Mouse (Mus musculus) cerebellum, adult 18-20 months (tissue): Measurements from ENCODE around the gene Prss23.

Source experiments
- DNase-seq, 2 experiments: peaks; one replicate each; pipeline ENCODE4 v3.0.0; 2021

Gene Prss23

DNA sequence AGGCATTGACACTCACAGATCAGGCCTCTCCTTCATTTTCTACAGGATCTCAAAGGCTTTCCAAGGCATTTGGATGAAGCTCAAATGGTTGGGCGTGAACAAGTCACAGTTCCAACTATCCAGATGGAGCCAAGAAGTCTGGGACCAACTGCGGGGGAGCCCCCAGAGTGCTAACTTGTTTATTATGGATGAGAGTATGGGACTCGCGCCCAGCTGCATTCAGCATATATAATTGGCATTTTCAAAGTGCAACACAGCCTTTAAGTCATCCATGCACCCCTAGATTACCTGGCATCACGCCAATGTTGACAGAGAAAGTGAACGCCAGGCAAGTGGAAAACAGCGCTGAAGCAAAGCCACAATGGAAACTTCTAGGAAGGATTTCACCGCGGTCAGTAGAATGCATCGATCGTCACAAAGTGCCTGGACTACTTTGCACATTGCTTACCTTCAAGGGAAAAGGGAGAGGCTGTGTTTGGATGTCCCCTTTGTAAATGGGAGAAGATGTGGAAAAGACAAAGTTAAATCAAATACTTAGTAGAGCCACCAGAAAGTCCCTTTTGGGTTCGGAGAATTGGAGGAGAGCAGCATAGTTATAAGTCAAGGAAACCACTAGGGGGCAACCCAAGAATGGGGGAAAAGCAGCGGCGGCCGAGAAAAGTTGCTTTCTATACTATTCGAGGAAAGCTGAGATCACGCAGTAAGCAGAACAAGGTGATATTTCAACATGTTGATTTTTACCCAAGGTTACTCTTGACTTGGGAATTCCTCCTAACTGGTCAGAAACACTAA lies 27.3 kb downstream of the Prss23 start:
- peak; percentile 63 to 70 for DNase-seq

DNA sequence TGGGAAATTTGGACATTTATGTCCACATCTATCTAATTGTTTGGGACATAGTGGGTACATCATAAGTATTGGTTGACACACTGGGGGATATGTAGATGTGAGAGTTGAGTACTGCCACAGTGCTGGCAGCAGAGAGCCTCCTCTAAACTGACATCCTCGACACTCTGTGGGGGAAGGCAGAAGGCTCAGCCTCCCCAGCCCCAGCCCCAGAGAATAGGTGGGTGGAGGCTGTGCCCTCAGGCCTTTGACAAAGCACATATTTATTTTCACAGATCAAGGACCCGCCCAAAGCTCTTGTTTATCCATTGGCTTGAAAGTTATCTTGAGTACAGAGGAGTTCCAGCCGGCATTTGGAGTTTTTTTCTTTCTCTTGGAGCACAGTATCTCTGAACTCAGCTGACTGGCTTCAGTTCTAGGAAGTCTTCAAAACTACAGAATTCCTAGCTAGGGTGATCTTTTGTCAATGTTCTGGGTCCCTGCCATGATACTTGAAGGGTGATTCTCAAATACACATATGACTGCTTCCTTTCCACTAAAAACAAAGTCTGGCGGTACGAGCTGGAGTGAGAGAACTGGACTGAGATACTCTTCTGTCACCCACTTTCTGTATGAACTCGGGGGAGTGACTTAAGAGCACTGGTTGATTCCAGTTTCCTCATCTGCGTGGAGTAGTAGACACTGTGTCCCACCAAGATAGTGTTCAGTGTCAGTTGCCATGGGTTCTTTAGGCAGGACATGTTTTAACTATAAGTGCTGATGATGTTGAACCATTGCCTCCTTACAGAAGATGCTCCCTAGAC lies 43.0 kb downstream of the Prss23 start:
- no peak for DNase-seq

DNA sequence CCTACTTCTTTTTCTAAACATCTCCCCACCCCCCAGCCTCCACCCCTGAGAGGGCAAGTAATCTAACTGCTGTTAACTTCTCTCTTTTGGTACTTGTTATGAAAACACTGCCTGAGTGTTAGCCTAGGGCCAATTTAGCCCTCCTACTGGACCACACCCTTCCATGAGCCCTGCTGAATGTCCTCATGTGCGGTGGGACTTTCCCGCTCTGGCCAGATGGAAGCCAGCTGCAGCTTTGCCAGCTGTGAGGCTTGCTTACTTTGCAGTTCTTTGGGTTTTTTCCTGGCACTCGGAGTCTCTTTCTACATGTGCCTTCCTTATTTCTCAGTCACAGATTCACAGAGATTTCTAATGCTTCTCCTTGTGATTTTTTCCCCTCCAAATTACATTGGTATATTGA lies 45.3 kb downstream of the Prss23 start:
- no peak for DNase-seq

DNA sequence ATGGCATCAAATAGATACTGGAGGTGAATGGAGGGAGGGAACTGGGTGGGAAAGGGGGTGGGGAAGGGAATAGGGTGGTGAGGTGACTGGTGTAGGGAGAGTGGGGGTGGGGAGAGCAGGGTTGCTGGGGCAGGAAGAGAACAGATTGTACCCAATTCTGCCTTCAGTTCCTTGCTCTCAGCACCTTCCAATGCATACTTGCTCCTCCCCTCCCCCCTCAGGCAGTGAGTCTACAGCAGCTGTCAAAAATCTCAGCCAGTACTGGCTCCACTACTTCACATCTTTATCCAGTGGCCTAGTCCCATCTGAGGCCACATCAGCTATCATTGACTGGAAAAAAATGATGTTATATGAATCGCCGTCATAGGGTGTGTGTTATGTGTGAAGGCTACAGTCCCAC lies 48.5 kb downstream of the Prss23 start:
- DNase-seq: no peak

DNA sequence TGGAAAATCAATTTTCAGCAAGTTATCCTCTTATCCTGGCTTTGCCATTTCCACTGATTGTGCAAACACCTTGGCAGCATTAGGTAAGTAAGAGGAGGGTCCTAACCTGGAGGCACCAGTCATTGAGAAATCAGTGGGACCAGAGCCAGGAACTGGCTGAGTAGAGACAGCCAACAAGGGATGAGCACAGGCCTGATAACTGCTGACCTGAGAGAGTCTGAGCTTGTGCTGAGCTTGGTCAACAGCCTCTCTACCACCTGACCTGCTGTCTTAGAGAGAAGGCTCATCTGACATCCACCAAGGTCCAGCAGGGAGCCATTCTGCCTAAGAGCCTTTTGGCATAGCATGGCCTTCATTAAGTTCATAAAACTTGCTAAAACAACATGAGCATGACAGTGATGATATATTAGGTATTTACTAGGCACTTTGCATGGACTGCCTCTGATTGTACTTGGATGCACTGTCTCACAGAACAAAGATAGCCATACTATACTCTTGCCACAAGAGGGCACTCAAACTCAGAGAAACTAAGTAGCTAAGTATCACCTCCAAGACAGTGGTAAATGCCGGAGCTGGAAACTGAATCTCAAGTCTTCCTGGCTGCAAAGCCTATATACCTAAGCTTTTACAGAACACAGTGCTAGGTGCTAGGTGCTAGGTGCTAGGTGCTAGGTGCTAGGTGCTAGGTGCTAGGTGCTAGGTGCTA lies 49.5 kb downstream of the Prss23 start:
- DNase-seq: peak; percentile 22 to 28

DNA sequence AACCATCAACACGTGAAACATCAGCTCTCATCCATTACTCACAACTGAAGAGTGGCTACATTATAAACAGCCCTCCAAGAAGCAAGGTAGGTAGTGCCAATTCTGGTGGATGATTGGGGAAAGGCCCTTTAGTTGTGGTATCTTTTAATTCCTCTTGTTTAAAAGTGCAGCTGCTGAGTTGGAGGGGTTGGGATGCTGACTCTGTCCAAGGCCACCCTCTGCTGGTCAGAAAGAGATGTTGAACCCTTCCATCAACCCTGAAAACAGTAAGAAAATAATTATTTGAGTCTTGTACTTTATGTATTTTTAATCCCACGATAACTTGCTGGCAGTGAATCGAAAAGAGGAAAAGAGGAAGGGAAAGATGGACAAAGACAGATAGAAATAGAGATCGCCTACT lies 53.5 kb downstream of the Prss23 start:
- DNase-seq: no peak

DNA sequence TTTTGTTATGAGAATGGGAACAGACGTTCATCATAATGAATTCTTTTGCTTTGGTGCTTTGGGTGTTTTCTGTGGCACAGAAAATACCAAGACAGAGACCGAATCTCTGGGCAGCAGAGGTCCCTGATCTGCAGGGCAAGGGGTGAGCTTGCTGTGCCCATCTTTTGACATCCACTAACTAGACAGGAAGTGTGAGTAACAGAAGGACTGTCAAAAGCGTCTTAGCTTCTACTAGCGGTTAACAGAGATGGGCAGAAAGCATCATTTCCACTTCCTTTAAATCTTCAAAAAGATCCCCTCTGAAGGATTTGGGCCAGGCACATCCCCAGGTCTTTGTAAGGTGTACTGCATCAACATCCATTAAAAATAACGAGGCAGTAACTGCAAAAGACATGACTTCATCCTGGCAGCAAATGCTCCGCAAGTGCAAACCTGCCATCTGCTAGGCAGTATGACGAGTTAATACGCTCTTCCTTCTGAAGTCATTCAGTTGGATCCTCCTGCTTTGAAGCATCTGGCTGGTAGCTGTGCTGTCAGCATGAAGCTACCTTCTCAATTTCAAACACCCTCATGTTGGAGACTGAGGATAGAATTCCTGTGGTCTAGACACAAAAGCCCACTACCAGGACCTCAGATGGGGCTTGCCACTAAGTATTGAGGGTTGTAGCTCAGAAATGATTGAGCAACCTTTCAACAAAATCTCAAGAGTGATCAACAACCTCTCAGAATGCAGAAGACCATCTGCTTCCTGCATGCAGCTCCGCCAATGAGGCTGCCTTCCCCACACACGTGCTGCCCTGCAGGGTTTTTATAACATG lies 63.0 kb downstream of the Prss23 start:
- DNase-seq: peak in 1 of 2 experiments; percentile 6

DNA sequence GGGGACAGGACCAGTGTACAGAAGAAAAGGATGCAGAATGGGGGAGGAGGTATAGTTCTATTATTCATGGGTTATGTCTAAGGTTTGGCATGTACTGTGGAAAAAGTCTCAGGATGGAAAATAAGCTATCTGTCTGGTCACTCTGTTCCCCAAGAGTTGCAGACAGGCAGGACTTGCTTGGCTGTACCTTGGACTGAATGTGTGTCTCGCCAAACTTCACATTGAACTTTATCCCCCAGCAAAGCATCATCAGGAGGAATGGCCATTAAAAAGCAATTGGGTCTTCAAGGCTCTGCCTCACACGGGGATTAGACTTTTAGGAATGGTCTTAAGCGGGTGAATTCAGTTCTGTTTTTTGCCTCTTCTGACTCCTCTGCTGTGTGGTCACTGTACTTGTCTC lies 63.7 kb downstream of the Prss23 start:
- no peak for DNase-seq

DNA sequence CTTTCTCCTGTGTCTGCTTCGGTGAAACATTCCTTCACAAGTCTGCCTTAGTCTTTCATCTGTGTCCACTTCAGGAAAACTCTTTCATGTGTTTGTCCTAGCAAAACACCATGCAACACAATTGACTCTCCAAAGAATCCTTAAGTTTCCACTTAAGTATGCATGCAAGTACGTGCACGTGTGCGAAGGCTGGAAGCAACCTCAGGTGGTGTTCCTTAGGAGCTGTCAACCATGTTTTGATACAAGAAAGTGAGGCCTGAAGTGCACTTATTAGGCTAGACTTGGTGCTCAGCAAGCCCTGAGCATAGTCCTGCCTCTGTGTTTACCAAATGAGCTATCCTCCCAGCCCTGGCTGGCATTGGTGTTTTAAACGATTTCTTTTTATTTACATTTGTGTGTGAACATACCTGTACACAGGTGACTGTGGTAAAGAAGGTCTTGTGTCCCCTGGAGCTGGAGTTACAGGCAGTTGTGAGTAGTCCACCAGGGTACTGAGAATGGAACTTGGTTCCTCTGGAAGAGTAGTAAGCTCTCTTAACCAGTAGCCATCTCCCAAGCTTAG lies 64.3 kb downstream of the Prss23 start:
- DNase-seq: no peak

DNA sequence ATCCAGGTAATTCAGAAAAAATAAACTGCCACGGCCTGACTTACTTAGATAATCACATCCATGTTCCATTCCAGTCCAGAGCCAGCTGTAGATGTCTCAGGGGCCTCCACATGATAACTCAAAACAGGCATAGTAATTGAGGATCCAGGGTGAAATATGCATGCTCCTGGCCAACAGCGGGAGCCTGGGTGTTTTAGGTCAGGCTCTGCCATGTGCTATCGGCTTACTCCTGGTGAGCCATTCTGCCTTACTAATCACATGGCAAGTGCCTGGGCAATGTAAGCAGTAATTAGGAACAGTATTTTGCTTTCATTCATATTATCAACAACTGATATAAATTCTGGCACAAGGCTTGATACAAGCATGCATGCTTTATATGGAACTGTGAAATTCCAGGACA lies 65.6 kb downstream of the Prss23 start:
- DNase-seq: no peak

DNA sequence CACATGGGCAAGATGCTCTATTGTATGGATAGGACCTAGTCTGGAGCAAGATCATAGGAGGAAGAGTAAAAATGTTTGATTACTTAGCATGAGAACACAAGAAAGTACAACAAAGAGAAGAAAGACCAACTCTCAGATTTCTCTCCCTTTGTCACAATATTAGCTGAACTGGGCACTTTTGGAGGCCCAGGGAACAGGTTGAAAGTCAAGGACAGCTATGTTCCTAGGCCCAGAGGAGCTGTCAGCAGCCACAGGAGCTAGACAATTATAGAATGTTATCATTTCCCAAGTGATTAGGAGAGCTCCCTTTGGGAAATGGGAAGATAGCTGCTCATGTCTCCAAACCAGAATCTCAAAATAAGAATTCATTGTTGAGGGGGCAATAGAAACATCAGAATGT lies 66.1 kb downstream of the Prss23 start:
- no peak for DNase-seq

DNA sequence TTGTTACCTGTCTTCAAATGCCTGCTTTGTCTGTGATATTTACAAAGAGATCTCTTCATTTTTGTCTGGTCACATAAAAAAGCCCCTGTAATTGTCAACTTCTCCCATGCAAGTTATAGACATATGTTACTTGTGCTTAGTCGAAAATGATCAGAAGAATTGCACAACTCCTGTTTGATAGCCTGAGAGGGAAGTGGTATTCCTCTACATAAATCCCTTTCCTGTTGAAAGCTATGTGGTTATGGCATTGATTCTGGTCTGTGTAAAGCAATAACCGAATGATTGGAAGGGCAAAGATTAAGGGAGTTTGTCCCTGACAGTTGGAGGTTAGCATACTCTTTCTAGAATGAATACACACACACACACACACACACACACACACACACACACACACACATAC lies 67.3 kb downstream of the Prss23 start:
- no peak for DNase-seq
